Mouse (Mus musculus): ENCODE measurements around the gene Luzp1.
A peak's percentile ranks its signal among the peaks of the same experiment; 100 is the strongest.

Gene Luzp1

GRCm38 (mm10) chr4:136469371-136469903 lies at the start of gene Luzp1:
Luzp1 (plus strand) TSS chr4:136469761.
- DNase-seq = peak; percentile 93 to 98

- DNase-seq = no peak
Observed at GRCm38 (mm10) chr4:136423224-136423623, 46.3 kb upstream of the Luzp1 start, which contains the start of gene Htr1d. Htr1d (plus strand) TSS chr4:136423524.

GRCm38 (mm10) chr4:136424120-136424999 lies 45.2 kb upstream of the Luzp1 start:
- no peak for DNase-seq

- peak in 1 of 2 experiments; percentile 24 for DNase-seq
Observed at GRCm38 (mm10) chr4:136425000-136425288, 44.6 kb upstream of the Luzp1 start.

GRCm38 (mm10) chr4:136430609-136431375 lies 38.8 kb upstream of the Luzp1 start:
- no peak for DNase-seq

GRCm38 (mm10) chr4:136431376-136431693 lies 38.2 kb upstream of the Luzp1 start:
- DNase-seq = peak; percentile 24 to 54

GRCm38 (mm10) chr4:136434029-136434428 lies 35.5 kb upstream of the Luzp1 start:
- no peak for DNase-seq

GRCm38 (mm10) chr4:136439106-136439505 lies 30.5 kb upstream of the Luzp1 start:
- no peak for DNase-seq

GRCm38 (mm10) chr4:136441354-136442043 lies 28.1 kb upstream of the Luzp1 start:
- DNase-seq = no peak

- no peak for DNase-seq
Observed at GRCm38 (mm10) chr4:136444561-136444960, 25.0 kb upstream of the Luzp1 start.

- no peak for DNase-seq
Observed at GRCm38 (mm10) chr4:136449795-136450194, 19.8 kb upstream of the Luzp1 start.

- no peak for DNase-seq
Observed at GRCm38 (mm10) chr4:136450271-136450670, 19.3 kb upstream of the Luzp1 start.

- DNase-seq = peak; percentile 37 to 58
Observed at GRCm38 (mm10) chr4:136451564-136451963, 18.0 kb upstream of the Luzp1 start.

- no peak for DNase-seq
Observed at GRCm38 (mm10) chr4:136452286-136452685, 17.3 kb upstream of the Luzp1 start.

- DNase-seq = peak; percentile 23 to 33
Observed at GRCm38 (mm10) chr4:136452792-136453191, 16.8 kb upstream of the Luzp1 start.

- DNase-seq = peak; percentile 40 to 76
Observed at GRCm38 (mm10) chr4:136454850-136455260, 14.7 kb upstream of the Luzp1 start.

- no peak for DNase-seq
Observed at GRCm38 (mm10) chr4:136456516-136457218, 12.9 kb upstream of the Luzp1 start.

- DNase-seq = no peak
Observed at GRCm38 (mm10) chr4:136458276-136458675, 11.3 kb upstream of the Luzp1 start.

- no peak for DNase-seq
Observed at GRCm38 (mm10) chr4:136459210-136459609, 10.4 kb upstream of the Luzp1 start.

GRCm38 (mm10) chr4:136461206-136461605 lies 8.4 kb upstream of the Luzp1 start:
- DNase-seq = no peak

GRCm38 (mm10) chr4:136461761-136462085 lies 7.8 kb upstream of the Luzp1 start:
- no peak for DNase-seq

- DNase-seq = peak; percentile 78 to 79
Observed at GRCm38 (mm10) chr4:136462086-136462838, 7.3 kb upstream of the Luzp1 start, which contains the start of gene 6030445D17Rik. 6030445D17Rik (plus strand) TSS chr4:136462250.
